Mouse (Mus musculus): ENCODE results near the gene Slc9b1. TPM values are rescaled to one million over a fixed set of nuclear protein-coding genes. Genes with fewer than 3 reads are reported as not detected.

Gene Slc9b1
- polyA plus RNA-seq, 1 experiment = not detected

GRCm38 (mm10) chr3:135307411-135308259 is 40.2 kb upstream of the Slc9b1 start, which contains the start of gene Slc9b2:
Slc9b2 (plus strand) TSS chr3:135307700.
- Histone ChIP-seq H3K36me3 (ENCODE audit: control insufficient read depth, insufficient read depth) (no peaks in the 10 kb centered on the region), H3K27me3 (ENCODE audit: control insufficient read depth, insufficient read depth, insufficient read length) (no peaks in the 10 kb centered on the region), H3K4me2 (ENCODE audit: low read depth) (peak within 1 kb of the TSS; percentile 46), H3K79me2 (ENCODE audit: control insufficient read depth, insufficient read depth) (no peaks in the 10 kb centered on the region), H3ac (ENCODE audit: control insufficient read depth, insufficient read length) (no peak within 1 kb of the TSS), H3K4me3 (no peak within 1 kb of the TSS)
- TF ChIP-seq POLR2AphosphoS2 (IDR thresholded peaks at IDR 0.05; ENCODE audit: insufficient read length, low read depth) = no peak
- TF ChIP-seq REST (IDR thresholded peaks at IDR 0.05; ENCODE audit: insufficient read depth, insufficient read length) = no peak
- TF ChIP-seq MAX (IDR thresholded peaks at IDR 0.05; ENCODE audit: low read depth) = no peak
- no peak for TF ChIP-seq TCF12 (IDR thresholded peaks at IDR 0.05; ENCODE audit: insufficient read depth, poor library complexity, severe bottlenecking)
- no peak for TF ChIP-seq SRF (IDR thresholded peaks at IDR 0.05; ENCODE audit: control insufficient read depth, insufficient read length, low read depth)
- no peak for TF ChIP-seq MYOG (IDR thresholded peaks at IDR 0.05; ENCODE audit: control insufficient read depth in 1 of 3, insufficient read depth in 1 of 3, insufficient read length in 2 of 3, low read depth in 2 of 3)
- TF ChIP-seq USF1 (IDR thresholded peaks at IDR 0.05; ENCODE audit: low read depth) = no peak
- TF ChIP-seq E2F4 (IDR thresholded peaks at IDR 0.05; ENCODE audit: insufficient read depth) = no peak
- TF ChIP-seq CEBPB (IDR thresholded peaks at IDR 0.05; ENCODE audit: insufficient read depth, poor library complexity, severe bottlenecking) = no peak
- TF ChIP-seq TCF3 (IDR thresholded peaks at IDR 0.05; ENCODE audit: insufficient read length, low read depth) = no peak
- TF ChIP-seq MYOD1 (IDR thresholded peaks at IDR 0.05; ENCODE audit: control insufficient read depth in 1 of 3, insufficient read length in 2 of 3, low read depth in 2 of 3) = no peak
- no peak for TF ChIP-seq POLR2A (IDR thresholded peaks at IDR 0.05; ENCODE audit: insufficient read length, low read depth)

GRCm38 (mm10) chr3:135312916-135313491 is 34.8 kb upstream of the Slc9b1 start:
- Histone ChIP-seq H3K79me2 (ENCODE audit: control insufficient read depth, insufficient read depth) (no peaks in the 10 kb centered on the region), H3K4me3 (no peak overlapping the region), H3K27me3 (ENCODE audit: control insufficient read depth, insufficient read depth, insufficient read length) (no peaks in the 10 kb centered on the region), H3K36me3 (ENCODE audit: control insufficient read depth, insufficient read depth) (no peaks in the 10 kb centered on the region), H3K4me2 (ENCODE audit: low read depth) (no peak overlapping the region), H3ac (ENCODE audit: control insufficient read depth, insufficient read length) (no peak overlapping the region)
- TF ChIP-seq CEBPB (IDR thresholded peaks at IDR 0.05; ENCODE audit: insufficient read depth, poor library complexity, severe bottlenecking) (no peak), MYOG (IDR thresholded peaks at IDR 0.05; ENCODE audit: control insufficient read depth in 1 of 3, insufficient read depth in 1 of 3, insufficient read length in 2 of 3, low read depth in 2 of 3) (no peak), TCF3 (IDR thresholded peaks at IDR 0.05; ENCODE audit: insufficient read length, low read depth) (no peak), TCF12 (IDR thresholded peaks at IDR 0.05; ENCODE audit: insufficient read depth, poor library complexity, severe bottlenecking) (no peak), E2F4 (IDR thresholded peaks at IDR 0.05; ENCODE audit: insufficient read depth) (no peak), MYOD1 (IDR thresholded peaks at IDR 0.05; ENCODE audit: control insufficient read depth in 1 of 3, insufficient read length in 2 of 3, low read depth in 2 of 3) (no peak), MAX (IDR thresholded peaks at IDR 0.05; ENCODE audit: low read depth) (no peak), POLR2AphosphoS2 (IDR thresholded peaks at IDR 0.05; ENCODE audit: insufficient read length, low read depth) (no peak), USF1 (IDR thresholded peaks at IDR 0.05; ENCODE audit: low read depth) (no peak), POLR2A (IDR thresholded peaks at IDR 0.05; ENCODE audit: insufficient read length, low read depth) (no peak), REST (IDR thresholded peaks at IDR 0.05; ENCODE audit: insufficient read depth, insufficient read length) (no peak), SRF (IDR thresholded peaks at IDR 0.05; ENCODE audit: control insufficient read depth, insufficient read length, low read depth) (no peak)

GRCm38 (mm10) chr3:135313727-135314126 is 34.1 kb upstream of the Slc9b1 start:
- no peak for TF ChIP-seq POLR2A (IDR thresholded peaks at IDR 0.05; ENCODE audit: insufficient read length, low read depth)
- TF ChIP-seq USF1 (IDR thresholded peaks at IDR 0.05; ENCODE audit: low read depth) = no peak
- TF ChIP-seq CEBPB (IDR thresholded peaks at IDR 0.05; ENCODE audit: insufficient read depth, poor library complexity, severe bottlenecking) = no peak
- no peak for TF ChIP-seq POLR2AphosphoS2 (IDR thresholded peaks at IDR 0.05; ENCODE audit: insufficient read length, low read depth)
- no peak for TF ChIP-seq MAX (IDR thresholded peaks at IDR 0.05; ENCODE audit: low read depth)
- TF ChIP-seq TCF3 (IDR thresholded peaks at IDR 0.05; ENCODE audit: insufficient read length, low read depth) = no peak
- TF ChIP-seq REST (IDR thresholded peaks at IDR 0.05; ENCODE audit: insufficient read depth, insufficient read length) = no peak
- no peak for TF ChIP-seq MYOD1 (IDR thresholded peaks at IDR 0.05; ENCODE audit: control insufficient read depth in 1 of 3, insufficient read length in 2 of 3, low read depth in 2 of 3)
- no peak for TF ChIP-seq SRF (IDR thresholded peaks at IDR 0.05; ENCODE audit: control insufficient read depth, insufficient read length, low read depth)
- TF ChIP-seq MYOG (IDR thresholded peaks at IDR 0.05; ENCODE audit: control insufficient read depth in 1 of 3, insufficient read depth in 1 of 3, insufficient read length in 2 of 3, low read depth in 2 of 3) = no peak
- TF ChIP-seq TCF12 (IDR thresholded peaks at IDR 0.05; ENCODE audit: insufficient read depth, poor library complexity, severe bottlenecking) = no peak
- no peak for TF ChIP-seq E2F4 (IDR thresholded peaks at IDR 0.05; ENCODE audit: insufficient read depth)
- Histone ChIP-seq H3K79me2 (ENCODE audit: control insufficient read depth, insufficient read depth) (no peaks in the 10 kb centered on the region), H3K36me3 (ENCODE audit: control insufficient read depth, insufficient read depth) (no peaks in the 10 kb centered on the region), H3K4me3 (no peak overlapping the region), H3ac (ENCODE audit: control insufficient read depth, insufficient read length) (no peak overlapping the region), H3K4me2 (ENCODE audit: low read depth) (no peak overlapping the region), H3K27me3 (ENCODE audit: control insufficient read depth, insufficient read depth, insufficient read length) (no peaks in the 10 kb centered on the region)

GRCm38 (mm10) chr3:135314811-135315210 is 33.0 kb upstream of the Slc9b1 start:
- Histone ChIP-seq H3K79me2 (ENCODE audit: control insufficient read depth, insufficient read depth) (no peaks in the 10 kb centered on the region), H3ac (ENCODE audit: control insufficient read depth, insufficient read length) (no peak overlapping the region), H3K4me3 (no peak overlapping the region), H3K36me3 (ENCODE audit: control insufficient read depth, insufficient read depth) (no peaks in the 10 kb centered on the region), H3K4me2 (ENCODE audit: low read depth) (no peak overlapping the region), H3K27me3 (ENCODE audit: control insufficient read depth, insufficient read depth, insufficient read length) (no peaks in the 10 kb centered on the region)
- TF ChIP-seq MYOD1 (IDR thresholded peaks at IDR 0.05; ENCODE audit: control insufficient read depth in 1 of 3, insufficient read length in 2 of 3, low read depth in 2 of 3) (no peak), TCF12 (IDR thresholded peaks at IDR 0.05; ENCODE audit: insufficient read depth, poor library complexity, severe bottlenecking) (no peak)

Measured in myocyte (in vitro differentiated cells).